Mouse (Mus musculus): ENCODE results near the gene Ehmt1.

GRCm38 (mm10) chr2:24863010-24863409 is 56.4 kb downstream of the Ehmt1 start:
- TF ChIP-seq ZNF384 (IDR thresholded peaks at IDR 0.05; ENCODE audit: low read depth, low read length) (no peak), TBP (IDR thresholded peaks at IDR 0.05; ENCODE audit: low read depth, low read length) (no peak)

Measured in MEL (cell line).